Mouse (Mus musculus): Measurements from ENCODE around the gene Rhbdd3.

The Rhbdd3 gene
- long read RNA-seq, experiment 1, transcript Rhbdd3-202 (9 exons, 2,333 nt): major isoform, 7 of 17 reads
- long read RNA-seq, experiment 1, partial matches to known transcripts: 2 of 17 reads
- long read RNA-seq, experiment 1, other reads (novel, unspliced or antisense): 4 of 17 reads
- long read RNA-seq, experiment 2, partial matches to known transcripts: 3 of 16 reads
- long read RNA-seq, experiment 2, other reads (novel, unspliced or antisense): 7 of 16 reads

- intact Hi-C loops (cut with DNase I): no loop called here
These were observed at the start of gene Rhbdd3, which contains the start of gene Ewsr1 for GRCm38 (mm10) chr11:5098736-5099542. TSS of gene Rhbdd3 (plus strand) at chr11:5098926. TSS of gene Ewsr1 (minus strand) at chr11:5099266.

- intact Hi-C loops (cut with DNase I): no loop called here
These were observed 47.1 kb upstream of the Rhbdd3 start for GRCm38 (mm10) chr11:5051629-5052028.

GRCm38 (mm10) chr11:5052200-5052854 is 46.4 kb upstream of the Rhbdd3 start:
- intact Hi-C loops (cut with DNase I): no loop called here

GRCm38 (mm10) chr11:5054151-5054550 is 44.6 kb upstream of the Rhbdd3 start:
- intact Hi-C loops (cut with DNase I): no loop called here

GRCm38 (mm10) chr11:5054874-5055273 is 43.9 kb upstream of the Rhbdd3 start:
- intact Hi-C loops (cut with DNase I): no loop called here

- intact Hi-C loops (cut with DNase I): no loop called here
These were observed 42.5 kb upstream of the Rhbdd3 start for GRCm38 (mm10) chr11:5055945-5056938.

GRCm38 (mm10) chr11:5057064-5057463 is 41.7 kb upstream of the Rhbdd3 start:
- intact Hi-C loops (cut with DNase I): no loop called here

GRCm38 (mm10) chr11:5057541-5057855 is 41.2 kb upstream of the Rhbdd3 start:
- intact Hi-C loops (cut with DNase I): no loop called here

GRCm38 (mm10) chr11:5057856-5058641 is 40.7 kb upstream of the Rhbdd3 start, which contains the start of gene Rasl10a:
TSS of gene Rasl10a (plus strand) at chr11:5058128.
- intact Hi-C loops (cut with DNase I): no loop called here

GRCm38 (mm10) chr11:5058783-5059182 is 39.9 kb upstream of the Rhbdd3 start:
- intact Hi-C loops (cut with DNase I): no loop called here

- intact Hi-C loops (cut with DNase I): no loop called here
These were observed 39.5 kb upstream of the Rhbdd3 start for GRCm38 (mm10) chr11:5059230-5059629.

- intact Hi-C loops (cut with DNase I): no loop called here
These were observed 39.0 kb upstream of the Rhbdd3 start for GRCm38 (mm10) chr11:5059704-5060156.

GRCm38 (mm10) chr11:5060756-5061412 is 37.8 kb upstream of the Rhbdd3 start:
- intact Hi-C loops (cut with DNase I): no loop called here

GRCm38 (mm10) chr11:5061413-5062139 is 37.1 kb upstream of the Rhbdd3 start:
- intact Hi-C loops (cut with DNase I): no loop called here

GRCm38 (mm10) chr11:5062326-5062725 is 36.4 kb upstream of the Rhbdd3 start:
- intact Hi-C loops (cut with DNase I): no loop called here

- intact Hi-C loops (cut with DNase I): no loop called here
These were observed 35.7 kb upstream of the Rhbdd3 start for GRCm38 (mm10) chr11:5062860-5063505.

GRCm38 (mm10) chr11:5063561-5064281 is 35.0 kb upstream of the Rhbdd3 start:
- intact Hi-C loops (cut with DNase I): loop anchor here (2.0 kb wide), 1 partner anchor 49 kb away; no protein-coding TSS in a partner anchor

Measured in adrenal gland (tissue).